Mouse (Mus musculus) heart, embryonic 11.5 days (tissue): ENCODE results near the gene Setd2. TPM values are rescaled to one million over a fixed set of nuclear protein-coding genes. Genes with fewer than 3 reads are reported as not detected.

Source experiments
- ATAC-seq: fragments of 200-750 bp; cut with Nextera tagmentation; replicated peaks from 2 replicates; pipeline ENCODE4 v1.8.0; 2017; ENCODE audit warnings: moderate library complexity; ENCODE audit not compliant: insufficient number of reproducible peaks, low FRiP score, low TSS enrichment
- H3K27ac ChIP-seq: fragments of 300-500 bp; sonication (generic); 2 replicates; pipeline ENCODE4 v1.5.1; 2014; ENCODE audit warnings: mild to moderate bottlenecking, low read depth, low read length
- H3K27me3 ChIP-seq: fragments of 300-500 bp; sonication (generic); 2 replicates; pipeline ENCODE4 v1.6.1; 2014; ENCODE audit warnings: mild to moderate bottlenecking, low read length, mixed read lengths; ENCODE audit not compliant: control insufficient read depth, insufficient read depth
- H3K36me3 ChIP-seq: fragments of 300-500 bp; sonication (generic); 2 replicates; pipeline ENCODE4 v1.6.1; 2014; ENCODE audit warnings: mild to moderate bottlenecking, low read length, moderate library complexity, mixed read lengths; ENCODE audit not compliant: control insufficient read depth, insufficient read depth
- H3K4me1 ChIP-seq: fragments of 300-500 bp; sonication (generic); 2 replicates; pipeline ENCODE4 v1.6.1; 2014; ENCODE audit warnings: low read length; ENCODE audit not compliant: control insufficient read depth, insufficient read depth
- H3K4me2 ChIP-seq: fragments of 300-500 bp; sonication (generic); 2 replicates; pipeline ENCODE4 v1.6.1; 2014; ENCODE audit warnings: mild to moderate bottlenecking, moderate library complexity
- H3K4me3 ChIP-seq: fragments of 300-500 bp; sonication (generic); 2 replicates; pipeline ENCODE4 v1.5.1; 2014; ENCODE audit warnings: low read depth, low read length
- H3K9ac ChIP-seq: fragments of 300-500 bp; sonication (generic); 2 replicates; pipeline ENCODE4 v1.6.1; 2014; ENCODE audit warnings: mild to moderate bottlenecking, low read depth, low read length, moderate library complexity
- H3K9me3 ChIP-seq: fragments of 300-500 bp; sonication (generic); replicated peaks from 2 replicates; pipeline ENCODE4 v1.6.1; 2016; ENCODE audit warnings: low read length; ENCODE audit not compliant: control insufficient read depth
- WGBS: fragments of 180-500 bp; shearing (Covaris S2); extraction: QIAGEN DNeasy Blood & Tissue Kit; methylation state at CpG from one replicate; pipeline ENCODE4 v1.1.7; 2014; ENCODE audit not compliant: insufficient replicate concordance; 5-methylcytosine and 5-hydroxymethylcytosine counted together
- polyA plus RNA-seq: library from polyadenylated mRNA; unstranded; fragments of >200 nt; fragmentation: Nextera tagmentation; extraction: Ambion mirVana; gene quantifications from 2 replicates; pipeline ENCODE4 v1.2.1, GENCODE M21; 2014

Gene Setd2
- polyA plus RNA-seq, 1 experiment from 2014 or later: 39.0 TPM

DNA sequence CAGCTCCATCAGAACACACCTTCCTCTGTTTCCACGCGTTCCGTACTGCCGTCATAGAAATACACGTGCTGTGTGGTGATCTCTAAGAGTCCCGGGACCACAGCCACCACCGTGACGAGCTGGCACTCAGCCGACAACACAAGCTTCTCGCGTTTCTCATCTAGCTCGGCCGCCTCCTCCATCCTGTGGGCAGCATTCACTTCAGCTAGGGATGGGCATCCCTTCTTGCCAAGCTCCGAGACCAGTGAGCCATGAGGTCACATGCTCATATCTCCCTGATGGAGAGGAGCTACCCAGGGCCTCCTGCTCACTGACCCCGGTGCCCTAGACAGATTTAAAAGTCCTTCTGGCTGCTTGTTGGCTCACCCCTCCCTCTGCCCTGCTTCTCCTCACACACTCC, 97.8 kb downstream of the Setd2 start:
- no peak overlapping the region for H3K4me3 ChIP-seq
- peaks cover 4% of the 10 kb centered on the region for H3K4me1 ChIP-seq
- H3K27ac ChIP-seq: no peak overlapping the region
- H3K9ac ChIP-seq: no peak overlapping the region
- H3K27me3 ChIP-seq: peaks cover 37% of the 10 kb centered on the region
- no peaks in the 10 kb centered on the region for H3K36me3 ChIP-seq
- no peak for ATAC-seq
- H3K4me2 ChIP-seq: no peak overlapping the region
- 89% methylated on average over 15 of the region's 15 CpGs for WGBS
- no peaks in the 10 kb centered on the region for H3K9me3 ChIP-seq

DNA sequence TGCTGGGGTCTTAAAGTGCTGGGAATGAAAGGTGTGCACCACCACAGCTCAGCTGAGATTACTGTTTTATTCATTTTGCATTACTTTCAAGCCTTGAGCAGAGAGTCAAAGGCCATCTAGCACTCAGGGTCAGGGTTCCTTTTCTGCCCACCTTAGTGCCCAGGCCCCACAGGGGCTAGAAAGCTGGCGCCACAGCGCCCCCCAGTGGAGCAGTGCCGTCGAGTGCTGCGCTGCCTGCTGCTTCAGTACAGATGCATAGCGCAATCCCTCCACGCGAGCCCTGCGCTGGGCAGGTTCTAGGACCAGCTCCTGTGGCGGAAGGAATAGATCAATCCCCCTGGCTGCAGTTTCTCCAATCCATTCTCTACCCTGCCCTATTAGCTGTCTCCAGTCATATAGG, 98.8 kb downstream of the Setd2 start:
- Histone ChIP-seq H3K36me3 (no peaks in the 10 kb centered on the region), H3K27me3 (peaks cover 37% of the 10 kb centered on the region), H3K4me2 (peak overlapping the region; percentile 63), H3K4me1 (0 out of 2 replicates have a peak, but pooled peaks cover 2% of the 10 kb centered on the region), H3K9me3 (no peaks in the 10 kb centered on the region), H3K4me3 (peak overlapping the region; percentile 18; the same call in 1 of the 2 replicates), H3K27ac (no peak overlapping the region), H3K9ac (no peak overlapping the region)
- no peak for ATAC-seq
- WGBS: 22% methylated on average over 10 of the region's 10 CpGs

DNA sequence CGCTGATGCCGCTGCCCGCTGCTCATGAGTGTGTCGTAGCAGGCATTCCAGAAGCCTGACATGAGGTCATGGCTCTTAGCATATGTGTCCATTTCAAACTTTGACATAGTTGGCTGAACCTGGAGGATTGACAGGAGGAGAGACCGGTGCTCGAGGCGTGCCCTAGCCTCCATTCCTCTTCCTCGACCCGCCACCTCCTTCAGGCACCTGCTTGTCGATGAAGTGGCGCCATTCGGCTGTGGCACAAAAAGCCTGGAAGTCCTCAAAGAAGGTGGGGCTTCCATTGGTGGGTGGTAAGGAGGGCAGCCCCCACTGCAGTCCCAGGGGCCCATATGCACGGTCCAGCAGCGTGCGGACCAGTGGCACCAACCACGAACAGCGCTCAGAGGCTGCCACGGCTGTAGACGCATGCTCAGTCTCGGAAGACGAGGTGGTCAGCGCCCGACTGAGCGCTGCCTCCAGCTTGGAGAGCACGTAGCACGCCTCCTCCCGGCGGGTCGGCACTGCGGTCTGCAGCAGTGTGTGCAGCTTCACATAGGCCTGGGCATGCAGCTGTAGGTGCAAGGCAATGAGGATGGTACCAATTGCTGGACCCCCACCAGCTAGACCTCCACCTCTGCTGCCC, 99.4 kb downstream of the Setd2 start:
- peaks cover 37% of the 10 kb centered on the region for H3K27me3 ChIP-seq
- 0 out of 2 replicates have a peak overlapping the region, but pooled peaks have one; percentile 24 for H3K9ac ChIP-seq
- WGBS: 19% methylated on average over 30 of the region's 30 CpGs

DNA sequence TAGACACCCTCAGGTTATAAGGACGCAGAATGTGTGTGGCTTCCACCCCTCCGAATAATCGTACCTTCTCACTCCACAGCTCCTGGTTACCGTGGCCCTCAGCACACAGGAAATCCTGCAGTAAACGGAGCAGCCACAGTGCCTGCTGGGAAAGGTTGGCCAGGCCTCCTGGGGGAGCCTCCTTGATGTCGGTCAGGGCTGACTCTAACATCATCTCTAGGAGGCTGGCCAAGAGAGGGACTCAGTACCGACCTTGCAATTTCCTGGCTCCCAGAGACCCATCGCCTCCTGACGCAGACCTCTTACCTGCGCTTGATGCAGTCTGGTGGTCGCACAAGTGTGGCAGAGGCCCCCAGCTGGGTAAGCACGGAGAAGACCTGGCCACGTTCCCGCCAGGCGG, 100.3 kb downstream of the Setd2 start:
- ATAC-seq: no peak
- no peaks in the 10 kb centered on the region for H3K36me3 ChIP-seq
- no peaks in the 10 kb centered on the region for H3K9me3 ChIP-seq
- H3K4me2 ChIP-seq: no peak overlapping the region
- 0 out of 2 replicates have a peak, but pooled peaks cover 2% of the 10 kb centered on the region for H3K4me1 ChIP-seq
- H3K9ac ChIP-seq: no peak overlapping the region
- H3K4me3 ChIP-seq: no peak overlapping the region
- H3K27me3 ChIP-seq: peaks cover 37% of the 10 kb centered on the region
- 78% methylated on average over 15 of the region's 15 CpGs for WGBS
- H3K27ac ChIP-seq: no peak overlapping the region

More for the DNA sequence above, 99.4 kb downstream of the Setd2 start:
- peak overlapping the region; percentile 63 for H3K4me2 ChIP-seq
- no peaks in the 10 kb centered on the region for H3K9me3 ChIP-seq
- H3K27ac ChIP-seq: no peak overlapping the region
- 0 out of 2 replicates have a peak, but pooled peaks cover 2% of the 10 kb centered on the region for H3K4me1 ChIP-seq
- no peaks in the 10 kb centered on the region for H3K36me3 ChIP-seq
- peak overlapping the region; percentile 18; the same call in 1 of the 2 replicates for H3K4me3 ChIP-seq
- ATAC-seq: no peak

DNA sequence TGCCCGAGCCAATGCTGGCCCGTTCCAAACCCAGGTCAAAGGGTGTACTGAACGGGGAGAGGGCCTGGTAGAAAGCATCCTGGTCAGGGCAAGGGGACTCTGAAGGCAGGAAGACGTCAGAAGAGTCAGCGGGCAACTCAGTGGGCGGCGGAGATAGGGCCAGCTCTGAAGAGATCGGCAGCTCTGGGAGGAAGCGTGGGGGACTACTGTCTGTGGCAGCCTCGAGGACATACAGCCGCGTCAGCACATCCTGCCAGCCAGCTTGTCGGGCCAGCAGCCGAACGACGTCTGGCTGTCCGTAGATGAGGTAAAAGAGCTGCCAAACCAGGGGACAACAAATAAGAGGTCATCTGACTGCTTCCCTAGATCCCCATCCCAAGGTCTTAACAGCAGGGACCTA, 101.5 kb downstream of the Setd2 start:
- no peak overlapping the region for H3K9ac ChIP-seq
- 59% methylated on average over 17 of the region's 17 CpGs for WGBS
- H3K9me3 ChIP-seq: no peaks in the 10 kb centered on the region
- no peak overlapping the region for H3K4me2 ChIP-seq
- H3K36me3 ChIP-seq: no peaks in the 10 kb centered on the region
- ATAC-seq: no peak
- H3K4me1 ChIP-seq: 0 out of 2 replicates have a peak, but pooled peaks cover 2% of the 10 kb centered on the region
- no peak overlapping the region for H3K4me3 ChIP-seq
- H3K27ac ChIP-seq: no peak overlapping the region
- H3K27me3 ChIP-seq: peaks cover 42% of the 10 kb centered on the region

DNA sequence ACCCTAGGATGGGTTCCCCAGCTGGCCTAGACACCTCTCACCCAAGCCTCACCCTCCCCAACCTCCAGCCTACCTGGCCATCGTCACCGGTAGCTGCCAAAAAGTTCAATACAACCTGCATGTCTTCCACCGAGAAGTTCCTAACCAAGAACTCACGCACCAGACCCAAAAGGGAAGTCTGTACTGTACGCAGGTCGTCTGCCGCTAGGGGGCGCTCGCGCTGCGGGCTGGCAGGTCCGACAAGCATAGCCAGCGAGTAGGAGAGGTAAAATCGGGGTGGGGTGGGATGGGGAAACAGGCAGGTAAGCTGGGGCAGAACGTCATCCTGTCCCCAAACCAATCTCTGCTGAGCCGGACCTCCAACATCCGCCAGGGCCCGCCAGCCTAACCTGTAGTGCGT, 102.8 kb downstream of the Setd2 start:
- no peaks in the 10 kb centered on the region for H3K9me3 ChIP-seq
- peaks cover 42% of the 10 kb centered on the region for H3K27me3 ChIP-seq
- H3K9ac ChIP-seq: no peak overlapping the region
- no peak overlapping the region for H3K27ac ChIP-seq
- H3K4me2 ChIP-seq: no peak overlapping the region
- H3K4me3 ChIP-seq: no peak overlapping the region
- no peak for ATAC-seq
- H3K4me1 ChIP-seq: 0 out of 2 replicates have a peak, but pooled peaks cover 2% of the 10 kb centered on the region
- WGBS: 9% methylated on average over 19 of the region's 19 CpGs
- H3K36me3 ChIP-seq: no peaks in the 10 kb centered on the region

DNA sequence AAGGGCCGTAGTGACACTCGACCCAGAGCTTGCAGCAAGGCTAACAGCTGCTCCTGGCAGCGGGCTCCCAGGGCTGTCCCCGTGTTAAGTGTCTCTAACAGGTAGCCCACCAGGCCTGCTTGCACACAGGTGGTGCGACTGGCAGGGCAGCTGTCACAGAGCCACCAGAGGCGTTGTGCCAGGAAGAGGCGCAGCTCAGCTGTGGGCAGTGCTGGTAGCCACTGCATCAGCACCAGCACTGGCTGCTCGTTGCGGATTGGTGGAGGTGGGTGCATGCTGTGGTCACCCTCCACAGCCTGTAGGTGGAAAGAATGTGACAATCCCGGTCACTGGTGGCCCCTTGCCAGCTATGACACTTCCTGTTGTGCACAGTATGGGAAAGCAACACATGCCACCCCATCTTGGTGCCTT, 106.2 kb downstream of the Setd2 start:
- H3K4me3 ChIP-seq: no peak overlapping the region
- H3K9ac ChIP-seq: no peak overlapping the region
- no peaks in the 10 kb centered on the region for H3K9me3 ChIP-seq
- WGBS: 78% methylated on average over 10 of the region's 10 CpGs
- H3K4me2 ChIP-seq: no peak overlapping the region
- 0 out of 2 replicates have a peak, but pooled peaks cover 2% of the 10 kb centered on the region for H3K4me1 ChIP-seq
- no peak overlapping the region for H3K27ac ChIP-seq
- no peak for ATAC-seq
- peaks cover 16% of the 10 kb centered on the region for H3K27me3 ChIP-seq
- H3K36me3 ChIP-seq: no peaks in the 10 kb centered on the region

DNA sequence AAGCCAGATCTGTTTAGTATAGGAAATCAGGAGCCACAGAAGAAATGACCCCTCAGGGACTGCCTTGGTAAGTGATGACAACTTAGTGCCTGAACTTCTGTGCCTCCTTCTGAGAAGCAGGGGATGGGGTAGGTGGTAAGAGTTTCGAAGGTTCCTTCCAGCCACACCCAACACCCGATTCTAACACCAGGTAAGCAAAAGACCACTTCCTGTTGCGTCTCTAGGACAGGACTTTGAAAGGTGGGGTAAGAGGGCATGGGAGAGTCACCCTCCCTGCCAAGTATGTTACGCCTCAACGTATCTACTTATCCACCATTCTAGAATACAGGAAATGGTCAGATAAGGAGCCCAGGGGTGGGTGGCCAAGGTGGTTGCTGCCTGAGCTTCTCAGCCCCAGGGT, 108.6 kb downstream of the Setd2 start:
- Histone ChIP-seq H3K9me3 (no peaks in the 10 kb centered on the region), H3K4me2 (no peak overlapping the region), H3K36me3 (no peaks in the 10 kb centered on the region), H3K9ac (no peak overlapping the region), H3K4me3 (no peak overlapping the region), H3K27me3 (peaks cover 5% of the 10 kb centered on the region), H3K4me1 (no peaks in the 10 kb centered on the region; the same call in 1 of the 2 replicates), H3K27ac (no peak overlapping the region)
- WGBS: 73% methylated on average over 5 of the region's 5 CpGs
- no peak for ATAC-seq
